Mouse (Mus musculus) liver, adult 2 months (tissue): Measurements from ENCODE around the gene Lurap1l. TPM values are rescaled to one million over a fixed set of nuclear protein-coding genes. Genes with fewer than 3 reads are reported as not detected.

Experiments used
- DNase-seq: peaks from one replicate; pipeline ENCODE4 v3.0.0-alpha.2; 2011; ENCODE audit warnings: low read depth, low spot score; ENCODE audit errors: extremely low read depth
- H3K27ac ChIP-seq: fragments of 200-500 bp; replicated peaks from 2 replicates; pipeline ENCODE4 v1.5.1; 2012; ENCODE audit warnings: low read depth, mild to moderate bottlenecking, control low read depth, inconsistent platforms, low read length; ENCODE audit not compliant: insufficient read depth
- H3K27me3 ChIP-seq: fragments of 200-500 bp; 2 replicates; pipeline ENCODE4 v1.6.1; 2012; ENCODE audit warnings: mild to moderate bottlenecking, moderate library complexity, low read length, inconsistent platforms; ENCODE audit not compliant: control insufficient read depth, insufficient read depth
- H3K36me3 ChIP-seq: fragments of 200-500 bp; 2 replicates; pipeline ENCODE4 v1.6.1; 2012; ENCODE audit warnings: low read length, inconsistent platforms; ENCODE audit not compliant: control insufficient read depth, insufficient read depth
- H3K4me1 ChIP-seq: fragments of 200-500 bp; 2 replicates; pipeline ENCODE4 v1.6.1; 2011; ENCODE audit warnings: low read length; ENCODE audit not compliant: control insufficient read depth, insufficient read depth
- H3K4me3 ChIP-seq: fragments of 200-500 bp; 2 replicates; pipeline ENCODE4 v1.5.1; 2011; ENCODE audit warnings: low read depth, mild to moderate bottlenecking, control low read depth, low read length, moderate library complexity; ENCODE audit not compliant: insufficient read depth
- H3K79me2 ChIP-seq: fragments of 200-500 bp; 2 replicates; pipeline ENCODE4 v1.6.1; 2012; ENCODE audit warnings: inconsistent platforms, mild to moderate bottlenecking, low read length, moderate library complexity; ENCODE audit not compliant: control insufficient read depth, insufficient read depth
- H3K9ac ChIP-seq: fragments of 200-500 bp; 2 replicates; pipeline ENCODE4 v1.6.1; 2012; ENCODE audit warnings: low read depth, mild to moderate bottlenecking, control low read depth, inconsistent platforms, low read length
- CTCF ChIP-seq: fragments of 200-500 bp; IDR thresholded peaks from 2 replicates; pipeline ENCODE4 v1.5.1; 2011; ENCODE audit warnings: low read depth, low read length, control low read depth
- POLR2A ChIP-seq: fragments of 200-500 bp; IDR thresholded peaks from 2 replicates; pipeline ENCODE4 v1.6.1; 2011; ENCODE audit warnings: low read length, control low read depth; ENCODE audit not compliant: insufficient read depth; ENCODE audit errors: extremely low read depth
- WGBS: fragments of 180-500 bp; shearing (Covaris S2); methylation state at CpG from one replicate; pipeline ENCODE4 v1.1.7; 2018; 5-methylcytosine and 5-hydroxymethylcytosine counted together
- polyA plus RNA-seq: library from polyadenylated mRNA; depleted of rRNA; stranded (reverse); fragments of >200 nt; gene quantifications from 2 replicates; pipeline ENCODE4 v1.2.3, GENCODE M21; 2012
- total RNA-seq: library from RNA; depleted of rRNA; stranded (reverse); fragments of >200 nt; gene quantifications from 2 replicates; pipeline ENCODE4 v1.2.3, GENCODE M21; 2014

Lurap1l gene
- total and polyA plus RNA-seq, 2 experiments, result 15.3 to 43.5 TPM

GRCm38 (mm10) chr4:80950280-80950781 lies 39.9 kb downstream of the Lurap1l start:
- Histone ChIP-seq H3K9ac (no peak overlapping the region), H3K4me3 (no peak overlapping the region), H3K27me3 (no peaks in the 10 kb centered on the region), H3K27ac (peak overlapping the region; percentile 77), H3K36me3 (peaks cover 10% of the 10 kb centered on the region), H3K79me2 (peaks cover 10% of the 10 kb centered on the region; the same call in 1 of the 2 replicates), H3K4me1 (peaks cover 16% of the 10 kb centered on the region)
- DNase-seq, result no peak
- TF ChIP-seq CTCF (no peak), POLR2A (no peak)
- 36% methylated on average over 8 of the region's 8 CpGs for WGBS

GRCm38 (mm10) chr4:80952653-80953052 lies 42.2 kb downstream of the Lurap1l start:
- no peak for DNase-seq
- no peak for TF ChIP-seq CTCF
- TF ChIP-seq POLR2A, result no peak
- Histone ChIP-seq H3K4me1 (peaks cover 16% of the 10 kb centered on the region), H3K27ac (no peak overlapping the region), H3K79me2 (peaks cover 7% of the 10 kb centered on the region; the same call in 1 of the 2 replicates), H3K4me3 (no peak overlapping the region), H3K9ac (no peak overlapping the region), H3K27me3 (no peaks in the 10 kb centered on the region), H3K36me3 (peaks cover 20% of the 10 kb centered on the region)
- 78% methylated on average over 1 of the region's 1 CpGs for WGBS

- TF ChIP-seq CTCF (no peak), POLR2A (no peak)
- Histone ChIP-seq H3K4me1 (no peaks in the 10 kb centered on the region), H3K27ac (no peak overlapping the region), H3K36me3 (peaks cover 20% of the 10 kb centered on the region), H3K27me3 (no peaks in the 10 kb centered on the region), H3K4me3 (no peak overlapping the region), H3K9ac (no peak overlapping the region), H3K79me2 (no peaks in the 10 kb centered on the region; the same call in 1 of the 2 replicates)
- DNase-seq, result no peak
- WGBS, result 80% methylated on average over 2 of the region's 2 CpGs
Measured at GRCm38 (mm10) chr4:80955942-80956341, 45.5 kb downstream of the Lurap1l start.

- DNase-seq, result no peak
- Histone ChIP-seq H3K4me3 (no peak overlapping the region), H3K9ac (no peak overlapping the region), H3K79me2 (no peaks in the 10 kb centered on the region), H3K4me1 (no peaks in the 10 kb centered on the region; the same call in 1 of the 2 replicates), H3K27me3 (no peaks in the 10 kb centered on the region), H3K36me3 (no peaks in the 10 kb centered on the region), H3K27ac (no peak overlapping the region)
- 92% methylated on average over 17 of the region's 17 CpGs for WGBS
- TF ChIP-seq CTCF, result no peak
- no peak for TF ChIP-seq POLR2A
Measured at GRCm38 (mm10) chr4:80967526-80967925, 57.1 kb downstream of the Lurap1l start.

- WGBS, result 48% methylated on average over 1 of the region's 1 CpGs
- H3K9ac ChIP-seq, result no peak overlapping the region
- H3K27me3 ChIP-seq, result no peaks in the 10 kb centered on the region
- H3K79me2 ChIP-seq, result no peaks in the 10 kb centered on the region
- H3K36me3 ChIP-seq, result no peaks in the 10 kb centered on the region
- H3K4me1 ChIP-seq, result no peaks in the 10 kb centered on the region; the same call in 1 of the 2 replicates
- no peak overlapping the region for H3K27ac ChIP-seq
- no peak for DNase-seq
- H3K4me3 ChIP-seq, result no peak overlapping the region
- TF ChIP-seq CTCF (no peak), POLR2A (no peak)
Measured at GRCm38 (mm10) chr4:80971846-80972245, 61.4 kb downstream of the Lurap1l start.

- Histone ChIP-seq H3K36me3 (no peaks in the 10 kb centered on the region), H3K4me1 (no peaks in the 10 kb centered on the region; the same call in 1 of the 2 replicates), H3K4me3 (no peak overlapping the region), H3K79me2 (no peaks in the 10 kb centered on the region), H3K27ac (no peak overlapping the region), H3K27me3 (no peaks in the 10 kb centered on the region), H3K9ac (no peak overlapping the region)
- no peak for TF ChIP-seq POLR2A
- no peak for TF ChIP-seq CTCF
- no peak for DNase-seq
Measured at GRCm38 (mm10) chr4:80973896-80974295, 63.5 kb downstream of the Lurap1l start.
